Mouse (Mus musculus) kidney, postnatal 0 days (tissue): ENCODE results near the gene Clec2h. TPM values are rescaled to one million over a fixed set of nuclear protein-coding genes. Genes with fewer than 3 reads are reported as not detected.
"Not testable (repeated sequence)": the region's sequence is repeated elsewhere in the genome, so short reads cannot be mapped to it uniquely, and the experiment has no call there.

Experiments used
- ATAC-seq: fragments of 200-750 bp; cut with Nextera tagmentation; replicated peaks from 2 replicates; pipeline ENCODE4 v1.8.0; 2017; ENCODE audit warnings: low read depth, moderate number of reproducible peaks, moderate TSS enrichment, moderate library complexity; ENCODE audit not compliant: low FRiP score
- DNase-seq: peaks from one replicate; pipeline ENCODE4 v3.0.0-alpha.2; 2016; ENCODE audit warnings: low spot score
- H3K27ac ChIP-seq: fragments of 300-500 bp; sonication (generic); 2 replicates; pipeline ENCODE4 v1.5.1; 2014; ENCODE audit warnings: mild to moderate bottlenecking
- H3K27me3 ChIP-seq: fragments of 300-500 bp; sonication (generic); 2 replicates; pipeline ENCODE4 v1.6.1; 2014; ENCODE audit warnings: low read length, mixed read lengths; ENCODE audit not compliant: insufficient read depth
- H3K36me3 ChIP-seq: fragments of 300-500 bp; sonication (generic); 2 replicates; pipeline ENCODE4 v1.6.1; 2014; ENCODE audit warnings: low read length, mixed read lengths; ENCODE audit not compliant: insufficient read depth
- H3K4me1 ChIP-seq: fragments of 300-500 bp; sonication (generic); replicated peaks from 2 replicates; pipeline ENCODE4 v1.6.1; 2014; ENCODE audit warnings: antibody characterized with exemption, low read length, mixed read lengths; ENCODE audit not compliant: insufficient read depth
- H3K4me2 ChIP-seq: fragments of 300-500 bp; sonication (generic); 2 replicates; pipeline ENCODE4 v1.6.1; 2014; ENCODE audit warnings: mild to moderate bottlenecking, low read length, moderate library complexity, mixed read lengths
- H3K4me3 ChIP-seq: fragments of 300-500 bp; sonication (generic); replicated peaks from 2 replicates; pipeline ENCODE4 v1.5.1; 2014; ENCODE audit warnings: low read depth, low read length
- H3K9ac ChIP-seq: fragments of 300-500 bp; sonication (generic); 2 replicates; pipeline ENCODE4 v1.6.1; 2014; ENCODE audit warnings: low read depth, low read length
- H3K9me3 ChIP-seq: fragments of 300-500 bp; sonication (generic); replicated peaks from 2 replicates; pipeline ENCODE4 v1.6.1; 2016; ENCODE audit warnings: low read length, inconsistent platforms, mixed read lengths
- CTCF ChIP-seq: IDR thresholded peaks from 2 replicates; pipeline ENCODE4 v1.5.1; 2016; ENCODE audit warnings: antibody characterized with exemption, low read depth, mild to moderate bottlenecking, moderate library complexity
- WGBS: fragments of 180-500 bp; shearing (Covaris S2); extraction: QIAGEN DNeasy Blood & Tissue Kit; methylation state at CpG from one replicate; pipeline ENCODE4 v1.1.7; 2014; 5-methylcytosine and 5-hydroxymethylcytosine counted together
- polyA plus RNA-seq: library from polyadenylated mRNA; unstranded; fragments of >200 nt; fragmentation: Nextera tagmentation; extraction: Ambion mirVana; gene quantifications from 2 replicates; pipeline ENCODE4 v1.2.1, GENCODE M21; 2015

The Clec2h gene
- polyA plus RNA-seq: 1.9 and 2.2 TPM in 2 replicates

GRCm38 (mm10) chr6:128662206-128662605, at the start of gene Clec2h:
Gene Clec2h (plus strand): TSS chr6:128662385.
- DNase-seq (peak; percentile 21), ATAC-seq (peak; percentile 78)
- Histone ChIP-seq H3K27me3 (no peaks in the 10 kb centered on the region), H3K27ac (no peak within 1 kb of the TSS), H3K9ac (no peak within 1 kb of the TSS), H3K36me3 (no peaks in the 10 kb centered on the region), H3K9me3 (no peaks in the 10 kb centered on the region), H3K4me3 (no peak within 1 kb of the TSS), H3K4me2 (no peak within 1 kb of the TSS), H3K4me1 (no peaks in the 10 kb centered on the region)
- WGBS: 9% methylated on average over 1 of the region's 1 CpGs
- peak; percentile 50; the same call in 1 of the 2 replicates for TF ChIP-seq CTCF

- H3K27me3 ChIP-seq: no peaks in the 10 kb centered on the region
- H3K9me3 ChIP-seq: no peaks in the 10 kb centered on the region
- DNase-seq: no peak
- no peak overlapping the region for H3K4me3 ChIP-seq
- no peak overlapping the region for H3K27ac ChIP-seq
- ATAC-seq: no peak
- H3K4me1 ChIP-seq: no peaks in the 10 kb centered on the region
- no peak overlapping the region for H3K9ac ChIP-seq
- H3K4me2 ChIP-seq: no peak overlapping the region
- H3K36me3 ChIP-seq: no peaks in the 10 kb centered on the region
- WGBS: 46% methylated on average over 2 of the region's 2 CpGs
- no peak for TF ChIP-seq CTCF
Measured at GRCm38 (mm10) chr6:128622733-128623132, 39.5 kb upstream of the Clec2h start.

- not testable (repeated sequence) for H3K36me3 ChIP-seq, DNase-seq, H3K27me3 ChIP-seq, H3K27ac ChIP-seq, ATAC-seq, H3K9ac ChIP-seq, H3K4me2 ChIP-seq, H3K4me3 ChIP-seq, H3K9me3 ChIP-seq, H3K4me1 ChIP-seq
- 98% methylated on average over 5 of the region's 5 CpGs for WGBS
Measured at GRCm38 (mm10) chr6:128623433-128623832, 38.8 kb upstream of the Clec2h start, which contains the start of gene Klrb1a. Gene Klrb1a (minus strand): TSS chr6:128623533.

DNA sequence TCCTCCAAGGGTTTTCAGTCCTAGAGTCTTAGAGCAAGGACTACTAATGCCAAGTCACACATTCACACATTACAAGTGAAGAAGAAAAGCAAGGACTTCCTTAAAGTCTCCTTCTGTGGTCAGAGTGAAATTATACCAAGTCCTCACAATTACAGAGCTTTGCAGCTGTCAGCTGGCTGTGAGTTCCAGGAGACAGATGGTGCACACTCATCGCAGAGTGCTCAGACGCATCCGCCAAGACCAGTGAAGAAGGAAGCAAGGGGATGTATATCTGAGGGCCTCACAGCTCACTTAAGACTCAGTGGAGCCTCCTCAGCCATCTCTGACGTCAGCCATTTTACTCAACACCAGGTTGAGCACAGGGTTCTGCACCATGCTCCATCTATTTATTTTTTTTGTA, 37.8 kb upstream of the Clec2h start:
- Histone ChIP-seq H3K36me3 (no peaks in the 10 kb centered on the region), H3K4me1 (no peaks in the 10 kb centered on the region), H3K9me3 (no peaks in the 10 kb centered on the region), H3K9ac (no peak overlapping the region), H3K4me3 (no peak overlapping the region), H3K4me2 (no peak overlapping the region), H3K27me3 (no peaks in the 10 kb centered on the region), H3K27ac (no peak overlapping the region)
- no peak for TF ChIP-seq CTCF
- WGBS: 82% methylated on average over 4 of the region's 4 CpGs
- ATAC-seq (no peak), DNase-seq (no peak)

DNA sequence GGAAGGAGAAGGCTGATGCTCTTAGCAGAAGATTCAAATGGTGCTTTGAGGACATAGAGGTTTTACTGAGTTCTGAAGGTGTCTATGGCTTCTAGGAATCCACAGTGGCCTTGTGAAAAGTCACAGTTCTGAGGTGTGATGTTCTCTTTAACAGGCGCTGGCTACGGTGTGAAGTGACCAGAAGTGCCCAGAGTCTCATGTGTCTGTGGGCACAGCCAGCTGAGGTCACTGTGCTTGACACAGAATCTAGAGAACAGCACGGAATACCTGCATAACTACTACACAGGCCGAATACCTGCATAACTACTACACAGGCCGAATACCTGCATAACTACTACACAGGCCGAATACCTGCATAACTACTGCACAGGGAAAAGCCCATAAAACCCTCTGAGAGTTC, 36.9 kb upstream of the Clec2h start:
- H3K4me3 ChIP-seq, H3K4me2 ChIP-seq, H3K27me3 ChIP-seq, H3K9ac ChIP-seq, H3K27ac ChIP-seq, H3K4me1 ChIP-seq, ATAC-seq, H3K36me3 ChIP-seq, DNase-seq, H3K9me3 ChIP-seq: not testable (repeated sequence)
- 75% methylated on average over 6 of the region's 6 CpGs for WGBS

DNA sequence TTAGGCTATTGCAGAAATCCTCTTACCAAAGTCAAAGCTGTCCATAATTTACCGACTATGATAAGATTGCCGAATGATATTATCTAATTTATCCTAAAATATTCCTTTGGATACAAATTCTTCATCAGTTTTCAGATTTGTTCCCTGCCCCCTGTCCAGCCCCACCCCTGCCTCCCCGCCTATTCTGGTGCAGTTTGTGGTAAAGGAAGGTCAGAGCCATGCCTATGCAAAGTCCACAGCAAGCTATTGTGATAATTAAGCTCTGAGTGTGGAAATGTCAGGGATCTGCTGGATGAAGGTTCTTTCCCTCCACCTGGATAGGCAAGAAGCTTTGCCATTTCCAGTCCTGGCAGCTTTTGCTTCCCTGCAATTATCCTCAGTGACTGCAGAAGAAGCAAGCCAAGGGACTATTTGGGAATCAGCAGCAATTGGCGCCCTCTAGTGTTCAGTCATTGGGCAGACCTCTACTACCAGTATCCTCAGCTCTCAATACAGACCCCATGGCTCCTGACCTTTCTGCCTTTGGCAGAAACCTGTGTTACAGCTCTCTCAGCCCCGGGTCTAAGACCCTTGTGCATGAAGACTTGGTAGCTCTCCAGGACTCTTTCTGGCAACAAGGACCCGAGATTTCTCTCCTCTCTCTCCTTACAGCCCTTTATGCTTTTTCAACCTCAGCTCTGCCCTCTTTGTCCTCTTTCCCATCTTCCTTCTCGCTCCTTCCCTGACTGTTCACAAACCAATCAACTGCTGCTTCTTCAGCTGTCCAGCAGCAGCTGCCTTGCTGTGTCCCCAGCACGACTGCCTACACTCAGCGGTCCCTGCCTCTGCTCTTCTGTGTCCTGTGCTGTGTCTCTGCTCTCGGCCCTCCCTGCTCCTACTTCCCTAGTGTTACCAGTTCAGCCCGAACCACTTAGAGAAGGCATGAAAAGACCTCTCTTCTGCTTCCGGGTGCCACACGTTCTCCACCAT, 32.1 kb upstream of the Clec2h start:
- not testable (repeated sequence) for H3K36me3 ChIP-seq, H3K27me3 ChIP-seq

DNA sequence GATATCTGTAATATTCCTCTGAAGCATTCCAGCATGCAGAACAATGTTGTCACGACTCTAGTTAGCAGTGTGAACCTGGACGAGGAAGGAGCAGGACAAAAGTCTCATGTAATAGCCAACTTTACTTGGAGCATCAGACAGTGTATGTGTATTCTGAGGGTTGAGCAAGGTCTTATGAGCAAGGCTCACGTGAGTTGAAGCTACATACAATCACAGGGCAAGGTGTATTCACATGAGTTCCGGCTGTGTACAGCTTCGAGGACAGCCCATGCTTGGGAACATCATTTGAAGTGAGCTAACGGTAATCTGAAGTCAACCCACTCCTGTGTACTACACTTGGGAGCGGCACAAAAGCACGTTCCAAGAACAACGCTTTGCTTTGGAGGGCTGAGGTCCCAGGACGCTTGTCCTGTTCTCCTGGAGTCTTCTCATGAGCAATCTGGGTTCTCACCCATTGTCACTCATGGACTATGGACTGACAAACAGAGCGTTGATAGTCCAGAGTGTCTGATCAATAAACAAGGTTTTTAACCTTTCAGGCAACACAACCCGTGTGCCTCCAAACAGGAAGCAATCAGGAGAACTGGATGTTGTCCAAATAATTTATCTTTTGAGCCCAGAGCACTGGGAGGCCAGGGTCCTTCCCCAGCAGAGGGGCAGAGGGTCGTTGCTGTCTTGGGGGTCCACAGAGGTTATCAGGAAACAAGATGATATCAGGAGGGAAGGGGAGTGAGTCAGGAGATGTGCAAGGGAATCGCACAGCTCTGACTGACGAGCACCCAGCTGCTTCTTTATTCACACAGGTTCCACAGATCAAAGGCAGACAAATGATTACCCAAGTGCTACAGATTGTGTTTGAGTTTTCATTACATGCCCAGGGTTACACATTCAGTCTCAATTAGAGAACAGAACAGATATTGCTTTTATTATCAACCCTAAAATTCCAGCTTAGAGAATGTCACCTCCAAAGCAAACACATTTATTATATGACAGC, 31.0 kb upstream of the Clec2h start:
- not testable (repeated sequence) for H3K4me2 ChIP-seq, H3K27me3 ChIP-seq, H3K27ac ChIP-seq, H3K36me3 ChIP-seq, DNase-seq, H3K4me1 ChIP-seq, H3K9me3 ChIP-seq, H3K9ac ChIP-seq, H3K4me3 ChIP-seq, ATAC-seq
- 70% methylated on average over 15 of the region's 15 CpGs for WGBS

More for the DNA sequence above, 32.1 kb upstream of the Clec2h start:
- peak; percentile 77 for TF ChIP-seq CTCF
- H3K4me1 ChIP-seq, H3K4me3 ChIP-seq, H3K9ac ChIP-seq, H3K4me2 ChIP-seq, H3K27ac ChIP-seq, H3K9me3 ChIP-seq: not testable (repeated sequence)
- ATAC-seq: peak; percentile 75
- 52% methylated on average over 13 of the region's 13 CpGs for WGBS
- DNase-seq: peak; percentile 80
